Mouse (Mus musculus) spleen, adult 2 months (tissue): ENCODE data around the gene Setd1b.

Experiments used
- CTCF ChIP-seq: fragments of 200-500 bp; IDR thresholded peaks from 2 replicates; pipeline ENCODE4 v1.5.1; 2011; ENCODE audit warnings: mild to moderate bottlenecking, inconsistent platforms; ENCODE audit not compliant: insufficient read depth, insufficient read length, insufficient replicate concordance; ENCODE audit errors: extremely low read depth
- POLR2A ChIP-seq: fragments of 200-500 bp; IDR thresholded peaks from 2 replicates; pipeline ENCODE4 v1.6.1; 2011; ENCODE audit warnings: low read depth, low read length, inconsistent platforms

DNA sequence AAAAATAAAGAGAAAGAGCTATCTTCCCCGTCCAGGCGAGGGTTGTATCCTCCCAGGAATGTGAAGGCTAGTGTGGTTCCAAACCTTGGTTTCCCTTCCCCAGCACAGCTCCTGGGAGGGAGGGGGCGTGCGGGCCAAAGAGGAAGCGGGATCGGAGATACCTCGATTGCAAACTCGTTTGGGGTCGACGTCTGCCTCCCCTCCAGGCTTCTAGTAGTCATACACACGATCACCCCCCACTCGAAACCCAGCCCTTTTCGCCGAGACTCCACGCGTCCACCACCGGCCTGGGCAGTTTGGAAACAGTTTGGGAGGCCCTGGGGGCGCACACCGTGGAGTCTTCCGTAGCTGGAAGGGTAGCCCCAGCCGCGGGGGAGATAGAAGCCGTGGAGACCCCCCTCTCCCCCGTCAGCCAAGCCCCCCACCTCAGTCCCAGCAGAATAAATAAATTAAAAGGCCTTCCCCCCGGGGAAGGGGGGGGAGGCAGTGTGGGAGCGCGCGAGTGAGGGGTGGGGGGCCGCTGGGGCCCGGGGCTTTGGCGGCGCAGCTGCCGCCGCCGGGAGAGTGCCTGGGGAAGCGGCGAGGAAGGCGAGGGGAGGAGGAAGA lies 335 bp upstream of the Setd1b start:
- TF ChIP-seq CTCF (no peak), POLR2A (no peak)
